ENCODE assay signal across 40 mouse cellular contexts in the genomic region with DNA sequence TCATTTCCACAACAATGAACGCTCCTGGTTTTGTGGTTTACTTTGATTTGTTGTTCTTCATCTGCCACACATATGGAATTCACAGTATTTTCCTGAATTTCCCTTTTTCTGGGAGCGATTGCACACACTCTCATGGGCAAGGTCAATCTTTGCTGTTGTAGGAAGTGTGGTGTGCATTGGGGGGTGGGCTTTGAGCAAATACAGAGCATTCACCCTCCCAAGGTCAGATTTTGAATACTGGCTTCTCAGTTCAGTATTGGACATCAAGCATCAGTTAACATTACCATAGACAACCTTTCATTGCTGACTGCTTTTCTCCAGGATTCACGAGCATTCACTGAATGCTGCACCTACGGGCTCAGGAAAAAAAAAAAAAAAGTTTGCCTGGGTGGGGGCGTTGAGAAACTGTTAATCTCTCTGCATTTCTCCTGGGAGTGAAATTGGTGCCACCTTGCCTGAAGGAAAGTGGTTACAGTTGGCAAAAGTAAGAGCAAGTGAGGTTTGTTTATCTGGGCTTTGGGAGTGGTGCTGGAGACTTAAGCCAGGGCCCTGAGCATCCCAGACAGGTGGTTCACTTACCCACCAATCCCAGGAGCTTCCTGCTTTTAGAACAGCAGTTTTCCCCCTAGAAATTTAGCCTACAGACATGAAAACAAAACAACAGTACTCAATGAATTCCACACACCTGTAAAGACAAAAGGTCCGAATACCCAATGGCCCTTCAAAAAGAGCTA. TPM values are rescaled to one million over a fixed set of nuclear protein-coding genes. Genes with fewer than 3 reads are reported as not detected.
"Had no signal": no experiment of that assay in that cellular context is flagged by ENCODE, and none has a peak within 500 bp of the region (broad histone marks: within the 10 kb centered on the region; RNA-seq: fewer than 3 reads in every experiment).

No protein-coding gene starts in this region.

- H3K4me3 ChIP-seq: gastrocnemius, adult 2 months; heart, embryonic 10.5 days; heart, embryonic 13.5 days; heart, embryonic 15.5 days; intestine, embryonic 15.5 days; layer of hippocampus, adult 2 months; left cerebral cortex, adult 2 months; limb, embryonic 13.5 days; limb, embryonic 15.5 days; liver, embryonic 12.5 days had no signal

- H3K27me3 ChIP-seq: heart, embryonic 13.5 days; heart, embryonic 15.5 days; intestine, embryonic 15.5 days; limb, embryonic 13.5 days; limb, embryonic 15.5 days; liver, embryonic 12.5 days had no signal

- ATAC-seq: hindbrain, embryonic 16.5 days; inflammation-experienced regulatory T-cells, adult 6 months; intestine, embryonic 15.5 days; intestine, postnatal 0 days; liver, embryonic 12.5 days had no signal

- H3K9me3 ChIP-seq: heart, embryonic 10.5 days; heart, embryonic 13.5 days; heart, embryonic 15.5 days; intestine, embryonic 15.5 days; limb, embryonic 13.5 days; limb, embryonic 15.5 days; liver, embryonic 12.5 days had no signal

- H3K4me2 ChIP-seq: heart, embryonic 13.5 days; heart, embryonic 15.5 days; hindbrain, embryonic 14.5 days; intestine, embryonic 15.5 days; limb, embryonic 13.5 days; limb, embryonic 15.5 days; liver, embryonic 12.5 days had no signal

- H3K36me3 ChIP-seq: heart, embryonic 10.5 days; heart, embryonic 13.5 days; heart, embryonic 15.5 days; intestine, embryonic 15.5 days; limb, embryonic 13.5 days; limb, embryonic 15.5 days; liver, embryonic 12.5 days had no signal

- H3K9ac ChIP-seq: heart, embryonic 13.5 days; heart, embryonic 15.5 days; hindbrain, embryonic 14.5 days; intestine, embryonic 15.5 days; limb, embryonic 13.5 days; limb, embryonic 15.5 days; liver, embryonic 12.5 days; liver, embryonic 14.5 days had no signal

- DNase-seq: gastrocnemius, adult 2 months; gastrocnemius, postnatal 10 days; gastrocnemius, postnatal 25 days; heart, adult 18-20 months; heart, postnatal 14 days; heart, postnatal 36 days; kidney, adult 18-20 months; kidney, adult 8-10 months; kidney, postnatal 10 days; kidney, postnatal 25 days; kidney, postnatal 4 days; left cerebral cortex, postnatal 4 days had no signal

- H3K27ac ChIP-seq: gastrocnemius, adult 2 months; heart, embryonic 10.5 days; heart, embryonic 13.5 days; heart, embryonic 15.5 days; hindbrain, embryonic 14.5 days; intestine, embryonic 15.5 days; layer of hippocampus, adult 2 months; left cerebral cortex, adult 2 months; limb, embryonic 13.5 days; limb, embryonic 15.5 days; liver, embryonic 12.5 days; liver, embryonic 14.5 days had no signal

- H3K4me1 ChIP-seq: heart, embryonic 10.5 days; heart, embryonic 13.5 days; heart, embryonic 15.5 days; intestine, embryonic 15.5 days; limb, embryonic 13.5 days; limb, embryonic 15.5 days; liver, embryonic 12.5 days had no signal

RNA-seq across cellular contexts. Expression of a gene that starts 4.3 kb away (rescaled TPM):
- total RNA-seq: gastrocnemius, adult 2 months; gastrocnemius, postnatal 10 days; gastrocnemius, postnatal 25 days; gastrocnemius, postnatal 4 days; granulocyte monocyte progenitor cell, adult 5-6 weeks; heart, postnatal 14 days; hematopoietic stem cell, adult 5-6 weeks; layer of hippocampus, adult 2 months; layer of hippocampus, postnatal 10 days; layer of hippocampus, postnatal 25 days; left cerebral cortex, adult 2 months; left cerebral cortex, postnatal 4 days had no signal
- polyA plus RNA-seq: heart, embryonic 10.5 days; heart, embryonic 13.5 days; heart, embryonic 15.5 days; heart, postnatal 0 days; hindbrain, embryonic 11.5 days; hindbrain, embryonic 14.5 days; hindbrain, embryonic 16.5 days; inflammation-experienced regulatory T-cells, adult 6 months; limb, embryonic 11.5 days had no signal

RNA-seq across cellular contexts. Expression of a gene that starts 8.1 kb away (rescaled TPM):
- total RNA-seq: gastrocnemius, adult 2 months; gastrocnemius, postnatal 10 days; gastrocnemius, postnatal 25 days; gastrocnemius, postnatal 4 days; granulocyte monocyte progenitor cell, adult 5-6 weeks; heart, adult 18-20 months; heart, adult 8-10 months; heart, postnatal 14 days; heart, postnatal 36 days; hematopoietic stem cell, adult 5-6 weeks; layer of hippocampus, adult 2 months; layer of hippocampus, postnatal 10 days; layer of hippocampus, postnatal 25 days; left cerebral cortex, adult 2 months; left cerebral cortex, postnatal 25 days; liver, adult 2 months had no signal
- polyA plus RNA-seq: heart, embryonic 10.5 days; heart, embryonic 13.5 days; heart, embryonic 15.5 days; heart, postnatal 0 days; inflammation-experienced regulatory T-cells, adult 6 months; intestine, embryonic 15.5 days; intestine, postnatal 0 days; kidney, embryonic 14.5 days; limb, embryonic 11.5 days; liver, adult 2 months; liver, embryonic 12.5 days; liver, embryonic 14.5 days; liver, embryonic 16.5 days had no signal

RNA-seq across cellular contexts. Expression of a gene that starts 18.6 kb away (rescaled TPM):
- total RNA-seq: gastrocnemius, adult 2 months; granulocyte monocyte progenitor cell, adult 5-6 weeks; heart, adult 18-20 months; heart, adult 8-10 months; heart, postnatal 14 days; heart, postnatal 36 days; hematopoietic stem cell, adult 5-6 weeks; layer of hippocampus, postnatal 25 days; left cerebral cortex, adult 2 months; liver, adult 2 months had no signal
- polyA plus RNA-seq: inflammation-experienced regulatory T-cells, adult 6 months; liver, adult 2 months; liver, embryonic 12.5 days; liver, embryonic 16.5 days had no signal

RNA-seq across cellular contexts. Expression of a gene that starts 32.5 kb away (rescaled TPM):
- total RNA-seq: gastrocnemius, adult 2 months; gastrocnemius, postnatal 10 days; gastrocnemius, postnatal 25 days; gastrocnemius, postnatal 4 days; granulocyte monocyte progenitor cell, adult 5-6 weeks; heart, adult 18-20 months; heart, adult 8-10 months; heart, postnatal 14 days; heart, postnatal 36 days; hematopoietic stem cell, adult 5-6 weeks; layer of hippocampus, adult 2 months; layer of hippocampus, postnatal 10 days; layer of hippocampus, postnatal 25 days; left cerebral cortex, adult 2 months; left cerebral cortex, postnatal 25 days; left cerebral cortex, postnatal 4 days; liver, adult 2 months had no signal
- polyA plus RNA-seq: heart, embryonic 10.5 days; heart, embryonic 13.5 days; heart, embryonic 15.5 days; heart, postnatal 0 days; hindbrain, embryonic 11.5 days; hindbrain, embryonic 14.5 days; hindbrain, embryonic 16.5 days; inflammation-experienced regulatory T-cells, adult 6 months; intestine, embryonic 15.5 days; intestine, postnatal 0 days; kidney, embryonic 14.5 days; kidney, embryonic 16.5 days; limb, embryonic 11.5 days; limb, embryonic 13.5 days; limb, embryonic 15.5 days; liver, adult 2 months; liver, embryonic 12.5 days; liver, embryonic 14.5 days; liver, embryonic 16.5 days had no signal

RNA-seq across cellular contexts. Expression of a gene that starts 35.7 kb away (rescaled TPM):
- total RNA-seq: gastrocnemius, adult 2 months; gastrocnemius, postnatal 10 days; gastrocnemius, postnatal 25 days; granulocyte monocyte progenitor cell, adult 5-6 weeks; heart, adult 18-20 months; heart, adult 8-10 months; heart, postnatal 14 days; heart, postnatal 36 days; layer of hippocampus, adult 2 months had no signal
- polyA plus RNA-seq: heart, postnatal 0 days; liver, adult 2 months; liver, embryonic 12.5 days; liver, embryonic 16.5 days had no signal
